Mouse (Mus musculus): ENCODE results near the gene Dcst2.

- TF ChIP-seq CTCF (IDR thresholded peaks at IDR 0.05; ENCODE audit: low read depth), result peak; percentile 95
- TF ChIP-seq EP300 (IDR thresholded peaks at IDR 0.05; ENCODE audit: low read depth), result no peak
Observed at GRCm38 (mm10) chr3:89315195-89315929, 46.4 kb upstream of the Dcst2 start.

Data from liver, embryonic 14.5 days (tissue).